ENCODE assay signal across 8 mouse cellular contexts in the genomic region with DNA sequence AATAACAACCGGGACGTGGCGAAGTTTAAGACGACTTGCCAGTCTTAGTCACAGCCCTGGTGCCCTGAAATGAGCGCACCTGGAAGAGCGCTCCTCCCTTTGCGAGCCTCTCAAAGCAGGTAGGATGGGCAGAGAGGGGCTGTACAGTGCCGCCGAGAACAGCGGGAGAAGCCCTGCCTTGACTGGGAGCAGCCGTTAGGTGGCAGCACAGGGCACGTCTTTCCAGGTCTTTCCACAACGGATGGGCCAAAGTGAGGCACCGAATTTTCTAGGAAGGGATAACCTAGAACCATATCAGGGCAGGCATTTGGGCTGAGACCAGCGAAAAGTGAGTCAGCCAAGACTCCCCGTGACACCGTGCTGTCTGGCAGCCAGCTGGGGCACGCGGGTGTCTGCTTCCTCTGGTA.
DNase-seq lines count a peak whose midpoint lies in the region; ATAC-seq lines count a peak whose summit lies in the region.

No protein-coding gene starts in this region.

- no peaks in the 10 kb centered on the region for H3K36me3 ChIP-seq in hindbrain, embryonic 13.5 days

- H3K9me3 ChIP-seq in hindbrain, embryonic 13.5 days, result no peaks in the 10 kb centered on the region

- H3K27ac ChIP-seq in hindbrain, embryonic 13.5 days, result no peak overlapping the region

- peak overlapping the region; percentile 74 for H3K9ac ChIP-seq in hindbrain, embryonic 13.5 days

- peaks cover 27% of the 10 kb centered on the region for H3K4me1 ChIP-seq in hindbrain, embryonic 13.5 days (replicated peaks)

- peak overlapping the region; percentile 41 for H3K4me3 ChIP-seq in hindbrain, embryonic 13.5 days

- H3K27me3 ChIP-seq in hindbrain, embryonic 13.5 days, result peaks cover 7% of the 10 kb centered on the region; the same call in 1 of the 2 replicates

- peak overlapping the region; percentile 69 for H3K4me2 ChIP-seq in hindbrain, embryonic 13.5 days

- 6% methylated on average over 19 of the region's 19 CpGs for WGBS in hindbrain, embryonic 13.5 days

- peak; percentile 87 for DNase-seq in NIH3T3 (ENCODE audit: low read depth)
- DNase-seq in cerebellum, adult 9-11 months, result peak; percentile 89
- DNase-seq in frontal cortex, postnatal 14 days (ENCODE audit: low spot score in 2 of 2), result peak; percentile 68 to 83
- DNase-seq in layer of hippocampus, postnatal 25 days (ENCODE audit: extremely low spot score in 1 of 2, low spot score in 1 of 2), result peak; percentile 80 to 92
- peak; percentile 87 for DNase-seq in lung, postnatal 14 days
- peak; percentile 83 for DNase-seq in retina, postnatal 1 day
- peak; percentile 75 to 80 for DNase-seq in urinary bladder, adult 18-20 months (ENCODE audit: low spot score in 2 of 2)

- peak; percentile 66; the same call in 1 of the 2 replicates for ATAC-seq in hindbrain, embryonic 13.5 days (ENCODE audit: low FRiP score)
